Mouse (Mus musculus) layer of hippocampus, adult 9-10 months (tissue): ENCODE measurements around the gene Ppp1r13b.
A peak's percentile ranks its signal among the peaks of the same experiment; 100 is the strongest.

Experiments
- DNase-seq: peaks from one replicate; pipeline ENCODE4 v3.0.0; 2022; ENCODE audit warnings: low spot score

Gene Ppp1r13b

GRCm38 (mm10) chr12:111821931-111822330 lies 86.0 kb downstream of the Ppp1r13b start:
- DNase-seq = no peak

DNA sequence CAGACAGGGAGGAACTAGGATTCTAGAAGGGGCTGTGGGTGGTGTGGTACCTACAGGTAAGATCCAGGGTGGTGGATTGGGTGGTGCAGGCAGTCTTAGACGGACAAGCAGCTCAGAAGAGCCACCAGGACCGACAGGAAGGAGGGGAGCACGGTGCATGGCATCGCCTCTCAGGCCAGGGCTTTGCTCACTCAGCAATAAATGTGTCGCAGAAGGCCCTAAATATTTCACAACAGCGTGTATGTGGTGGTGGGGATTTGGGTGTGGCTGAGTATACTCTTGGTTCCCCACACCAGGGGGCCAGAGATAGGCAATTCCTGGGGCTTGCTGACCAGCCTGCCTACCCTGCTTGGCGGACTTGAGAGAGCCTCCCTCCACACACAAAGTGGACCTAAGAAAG lies 87.2 kb downstream of the Ppp1r13b start:
- DNase-seq = no peak

- no peak for DNase-seq
Observed at GRCm38 (mm10) chr12:111819936-111820335, 88.0 kb downstream of the Ppp1r13b start.

GRCm38 (mm10) chr12:111817991-111818390 lies 89.9 kb downstream of the Ppp1r13b start:
- DNase-seq = no peak

- no peak for DNase-seq
Observed at GRCm38 (mm10) chr12:111816967-111817366, 90.9 kb downstream of the Ppp1r13b start.

GRCm38 (mm10) chr12:111816528-111816927 lies 91.4 kb downstream of the Ppp1r13b start:
- DNase-seq = no peak

DNA sequence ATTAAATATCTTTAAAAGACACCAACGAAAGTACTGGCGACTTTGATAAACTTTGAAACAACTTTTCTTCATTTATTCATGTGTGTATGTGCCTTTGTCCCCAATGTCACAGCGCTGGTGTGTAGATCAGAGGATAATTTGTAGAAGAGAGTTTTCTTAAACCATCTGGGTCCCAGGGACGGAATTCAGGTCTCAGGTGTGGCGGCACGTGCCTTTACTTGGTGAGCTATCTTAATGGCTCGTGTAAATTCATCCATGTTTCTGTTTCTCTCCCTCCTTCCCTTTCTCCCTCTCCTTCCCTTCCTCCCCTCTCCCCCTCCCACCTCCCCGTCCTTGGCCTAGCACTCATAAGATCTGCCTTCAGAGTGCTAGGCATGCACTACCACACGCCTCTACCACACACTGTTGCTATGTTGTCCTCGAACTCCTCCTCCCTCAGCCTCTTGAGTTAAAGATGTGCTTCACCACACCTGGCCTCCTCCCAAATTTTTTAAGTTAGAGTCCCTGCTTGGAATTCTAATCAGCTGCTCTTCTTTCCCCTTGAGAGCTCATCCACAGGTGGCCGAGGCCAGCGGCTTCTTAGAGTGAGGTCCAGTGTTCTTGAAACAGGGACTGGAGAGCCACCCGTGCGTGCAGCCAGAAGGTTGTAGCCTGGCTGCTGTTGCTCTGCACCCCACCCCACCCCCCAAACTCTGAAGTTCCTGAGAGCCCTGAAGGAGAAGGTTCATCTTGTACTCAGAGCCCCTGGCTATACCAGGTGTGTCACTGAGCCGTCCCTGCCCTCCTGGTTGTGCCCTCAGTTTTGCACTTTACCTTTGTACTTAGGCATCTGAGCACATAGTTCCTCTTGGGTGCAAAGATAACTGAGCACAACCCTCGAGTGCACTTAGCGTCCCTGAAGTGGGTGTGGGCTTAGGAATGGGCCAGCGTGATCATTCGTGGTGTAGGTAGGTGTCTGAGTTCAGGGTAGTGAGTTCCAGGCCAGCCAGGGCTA lies 92.8 kb downstream of the Ppp1r13b start:
- DNase-seq = no peak

DNA sequence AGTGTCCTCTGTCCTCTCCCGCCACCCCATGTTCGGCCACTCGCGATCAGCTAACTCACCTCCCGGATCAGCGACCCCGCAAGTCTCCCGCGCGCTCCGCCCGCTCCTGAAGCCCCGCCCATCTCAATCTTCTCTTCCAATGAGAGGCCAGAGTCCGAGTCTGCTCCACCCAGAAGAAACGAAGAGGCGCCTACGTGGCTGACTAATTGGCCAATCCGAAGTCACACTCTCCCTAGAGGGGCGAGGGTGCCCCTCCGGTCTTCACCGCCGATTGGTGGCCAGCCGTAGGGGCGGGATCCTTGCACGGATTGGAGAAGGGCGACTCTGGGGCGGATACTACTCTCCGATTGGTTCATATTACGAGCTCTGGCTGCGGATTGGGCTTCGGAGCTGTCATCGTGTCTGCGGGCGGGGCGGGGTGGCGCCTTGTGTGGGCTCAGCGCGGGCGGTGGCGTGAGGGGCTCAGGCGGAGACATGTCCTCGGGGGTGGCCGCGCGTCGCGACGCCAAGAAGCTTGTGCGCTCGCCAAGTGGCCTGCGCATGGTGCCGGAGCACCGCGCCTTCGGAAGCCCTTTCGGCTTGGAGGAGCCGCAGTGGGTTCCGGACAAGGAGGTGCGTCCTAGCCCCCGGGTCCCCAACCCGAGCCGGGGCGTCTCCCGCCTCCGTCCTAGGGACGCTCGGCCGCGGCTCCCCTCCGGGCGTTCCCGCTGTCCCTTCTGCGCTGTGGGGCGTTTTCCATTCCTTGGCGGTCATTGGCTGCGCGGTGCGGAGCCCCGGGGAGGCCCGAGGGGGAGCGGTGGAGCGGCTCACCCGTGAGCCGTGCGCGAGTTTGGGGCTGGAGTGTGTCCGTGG lies 93.9 kb downstream of the Ppp1r13b start, which contains the start of the genes Xrcc3 and Zfyve21:
Gene Xrcc3, minus strand, starts transcription at position 108 of the 852 bp plus-strand sequence.
Gene Zfyve21, plus strand, starts transcription at position 405 of the 852 bp plus-strand sequence.
- peak; percentile 95 for DNase-seq

GRCm38 (mm10) chr12:111813111-111813765 lies 94.7 kb downstream of the Ppp1r13b start:
- no peak for DNase-seq

GRCm38 (mm10) chr12:111812611-111813010 lies 95.3 kb downstream of the Ppp1r13b start:
- no peak for DNase-seq

DNA sequence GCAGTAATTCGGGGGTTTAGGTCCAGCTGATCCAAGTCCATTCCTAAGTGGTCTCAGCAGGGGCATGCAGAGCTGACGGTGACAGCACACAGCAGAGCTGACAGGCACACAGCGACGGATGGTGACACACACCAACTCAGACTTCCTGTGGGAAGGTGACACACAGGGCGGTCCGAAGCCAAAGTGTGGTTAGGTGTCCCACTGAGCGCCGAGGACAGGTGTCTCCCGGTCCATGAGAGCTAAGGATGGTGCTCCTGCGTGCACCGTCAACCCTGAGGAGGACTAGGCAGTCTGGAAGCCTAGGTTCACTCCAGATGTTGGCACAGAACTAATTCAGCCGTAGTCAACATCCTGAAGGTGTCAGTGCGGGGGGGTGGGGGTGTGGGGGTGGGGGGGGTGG lies 95.8 kb downstream of the Ppp1r13b start:
- no peak for DNase-seq

DNA sequence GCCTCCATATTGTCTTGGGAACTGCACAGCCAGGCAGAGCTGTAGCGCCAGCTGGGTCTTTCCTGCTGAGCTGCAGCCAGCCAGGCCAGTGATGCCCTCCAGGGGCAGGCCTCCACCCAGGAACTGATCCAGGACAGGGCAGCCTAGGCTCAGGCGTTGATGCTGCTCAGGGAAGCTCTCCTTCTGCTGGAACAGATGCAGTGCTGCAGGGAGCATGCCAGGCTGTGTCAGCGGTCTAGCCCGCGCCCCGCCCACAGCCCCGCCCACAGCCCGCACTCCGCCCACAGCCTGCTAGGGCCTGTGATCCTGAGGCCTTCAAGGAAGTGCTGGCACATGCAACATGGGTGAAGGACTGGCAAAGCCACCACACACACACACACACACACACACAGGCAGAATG lies 98.1 kb downstream of the Ppp1r13b start:
- no peak for DNase-seq

- DNase-seq = no peak
Observed at GRCm38 (mm10) chr12:111808775-111809174, 99.1 kb downstream of the Ppp1r13b start.

DNA sequence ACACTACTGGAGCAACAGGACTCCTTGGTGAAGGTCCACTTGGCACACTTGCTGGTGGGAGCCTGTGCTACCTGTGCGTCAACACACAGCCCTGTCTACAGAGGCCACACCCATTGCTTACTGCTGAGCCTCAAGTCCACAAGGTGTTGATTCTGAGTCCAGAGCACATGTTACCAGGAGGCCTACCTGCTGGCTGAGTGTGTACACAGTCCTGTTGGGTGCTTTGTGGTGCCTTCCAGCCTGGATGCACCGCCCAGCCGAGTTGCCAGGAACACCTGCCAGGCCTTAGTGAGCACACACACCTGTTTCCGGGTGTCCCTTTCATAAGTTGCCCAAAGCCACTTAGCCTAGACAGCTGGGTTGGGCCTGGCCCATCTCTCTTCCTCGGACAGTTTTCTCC lies 104.4 kb downstream of the Ppp1r13b start:
- DNase-seq = no peak

DNA sequence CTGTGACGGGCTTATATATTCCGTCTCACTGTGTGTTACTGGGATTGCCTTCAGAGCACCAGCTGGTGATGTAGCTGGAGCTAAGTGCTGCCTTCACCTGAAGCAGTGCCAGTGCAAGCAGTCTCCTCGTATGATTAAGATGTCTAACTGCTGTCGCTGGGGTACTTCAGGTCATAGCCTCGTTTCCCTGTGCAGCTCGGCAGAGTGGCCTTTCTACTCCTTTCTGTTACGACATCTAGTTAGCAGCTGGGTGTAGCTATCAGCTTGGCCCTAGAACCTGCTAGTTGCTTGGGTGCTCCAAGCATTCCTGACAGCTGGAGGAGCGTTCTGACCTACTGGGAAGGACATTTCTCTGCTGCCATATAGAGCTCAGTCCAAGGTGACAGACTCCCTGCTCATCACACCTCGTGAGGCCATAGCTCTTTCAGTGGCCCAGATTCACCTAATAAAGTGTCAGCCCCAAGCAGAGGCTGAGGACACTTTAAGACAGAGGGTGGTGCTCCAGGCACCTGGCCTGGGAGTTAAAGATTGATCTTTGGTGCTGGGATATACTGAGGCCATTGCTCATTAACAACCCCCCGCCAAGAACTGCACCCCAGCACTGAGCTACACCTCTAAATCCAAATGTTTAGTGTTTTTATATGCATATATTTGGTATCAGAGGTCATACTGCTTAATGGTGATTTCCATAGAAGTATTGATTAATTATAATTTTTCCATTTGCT lies 107.3 kb downstream of the Ppp1r13b start:
- DNase-seq = no peak

DNA sequence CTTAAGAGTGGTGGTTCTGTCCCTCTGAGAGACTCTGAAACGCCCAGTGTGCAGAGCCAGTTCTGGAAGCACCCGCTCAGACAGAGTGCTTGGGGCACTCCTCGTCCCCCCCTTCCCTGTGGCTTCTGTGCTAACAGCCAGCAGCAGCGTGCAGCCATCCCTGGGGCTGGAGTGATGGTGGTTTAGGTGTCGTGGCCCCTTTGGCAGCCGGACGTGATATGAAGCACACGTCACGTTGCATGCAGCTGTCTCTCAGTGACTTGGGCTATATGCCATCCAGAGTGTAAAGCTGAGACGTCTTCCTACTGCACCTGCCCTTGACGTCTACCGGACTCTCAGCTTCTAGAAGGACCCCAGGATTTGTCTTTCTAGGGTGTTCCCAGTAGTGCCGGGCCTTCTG lies 109.4 kb downstream of the Ppp1r13b start:
- no peak for DNase-seq

GRCm38 (mm10) chr12:111797251-111797650 lies 110.7 kb downstream of the Ppp1r13b start:
- no peak for DNase-seq

DNA sequence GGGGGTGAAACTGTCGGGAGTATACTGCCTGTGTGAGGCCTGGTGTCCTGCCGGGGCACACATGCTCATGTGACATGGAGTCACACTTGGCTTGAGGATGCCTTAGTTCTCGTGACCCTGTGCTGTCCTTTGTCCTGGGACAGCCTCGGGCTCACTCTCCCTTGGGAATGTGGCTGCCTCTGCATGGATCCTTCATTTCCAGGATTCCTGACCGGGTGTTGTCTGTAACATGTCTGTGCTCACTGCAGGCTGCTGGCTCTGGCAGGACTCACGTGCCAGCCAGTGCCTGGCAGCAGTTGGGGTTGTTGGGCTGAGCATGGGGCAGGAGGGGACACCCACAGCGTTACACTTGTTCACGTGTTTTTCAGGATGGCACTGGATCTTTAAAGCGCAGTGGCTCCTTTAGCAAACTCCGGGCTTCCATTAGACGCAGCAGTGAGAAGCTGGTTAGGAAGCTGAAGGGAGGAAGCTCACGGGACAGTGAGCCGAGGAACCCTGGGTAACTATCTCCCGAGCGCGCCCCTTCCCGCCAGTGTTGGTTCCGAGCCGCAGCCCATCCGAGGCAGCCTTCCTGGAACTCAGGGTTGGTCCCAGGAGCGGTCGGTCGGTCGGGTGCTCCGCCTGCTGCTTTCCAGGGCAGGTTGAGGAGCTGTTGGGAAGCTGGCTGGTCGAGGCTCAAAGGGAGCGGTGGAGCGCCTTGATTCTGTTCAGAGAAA lies 112.6 kb downstream of the Ppp1r13b start:
- DNase-seq = no peak

DNA sequence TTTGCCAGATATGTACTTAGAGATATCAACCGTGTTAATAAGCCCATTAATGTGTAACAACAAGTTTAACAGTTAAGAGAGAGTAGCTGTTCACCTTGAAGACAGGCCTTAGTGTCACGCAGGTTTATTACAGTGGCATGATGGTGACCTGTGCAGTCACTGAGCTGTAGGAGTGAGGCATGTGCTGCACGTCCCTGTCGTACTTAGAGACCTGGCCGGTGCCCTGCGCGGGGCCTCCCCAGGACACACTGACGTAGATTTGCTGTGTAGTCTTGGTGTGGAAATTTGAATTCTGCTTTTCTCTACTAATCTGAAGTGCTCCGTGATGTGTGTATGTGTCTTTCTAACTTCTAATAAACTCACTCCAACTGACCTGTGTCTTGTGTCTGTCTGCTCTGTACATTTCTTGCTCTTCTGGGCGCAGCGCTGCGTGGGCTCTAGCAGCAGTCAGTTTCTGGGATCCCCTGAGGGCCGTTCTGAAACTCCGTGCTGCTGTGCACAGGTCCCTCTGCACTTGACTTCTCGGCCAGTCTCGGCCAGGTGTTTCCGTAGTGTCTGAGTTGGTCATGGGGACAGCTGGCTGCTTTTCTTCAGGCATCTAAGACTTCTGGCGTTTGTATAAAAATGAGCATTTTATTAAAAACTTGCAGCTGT lies 113.3 kb downstream of the Ppp1r13b start:
- no peak for DNase-seq

- DNase-seq = no peak
Observed at GRCm38 (mm10) chr12:111794102-111794501, 113.8 kb downstream of the Ppp1r13b start.
